Mouse (Mus musculus): Measurements from ENCODE around the gene Uqcc1. TPM values are rescaled to one million over a fixed set of nuclear protein-coding genes. Genes with fewer than 3 reads are reported as not detected.

Uqcc1 gene
- polyA plus RNA-seq, 1 experiment, result 4.5 TPM

- no peak for TF ChIP-seq GATA1 (IDR thresholded peaks at IDR 0.05; ENCODE audit: low read length)
These were observed 115.3 kb downstream of the Uqcc1 start for GRCm38 (mm10) chr2:155814829-155815228.

- TF ChIP-seq GATA1 (IDR thresholded peaks at IDR 0.05; ENCODE audit: low read length), result no peak
These were observed 117.5 kb downstream of the Uqcc1 start for GRCm38 (mm10) chr2:155812637-155813036.

GRCm38 (mm10) chr2:155811821-155812396 is 118.2 kb downstream of the Uqcc1 start:
- no peak for TF ChIP-seq GATA1 (IDR thresholded peaks at IDR 0.05; ENCODE audit: low read length)

- TF ChIP-seq GATA1 (IDR thresholded peaks at IDR 0.05; ENCODE audit: low read length), result no peak
These were observed 120.5 kb downstream of the Uqcc1 start for GRCm38 (mm10) chr2:155809620-155810019.

GRCm38 (mm10) chr2:155807408-155807807 is 122.7 kb downstream of the Uqcc1 start:
- no peak for TF ChIP-seq GATA1 (IDR thresholded peaks at IDR 0.05; ENCODE audit: low read length)

- no peak for TF ChIP-seq GATA1 (IDR thresholded peaks at IDR 0.05; ENCODE audit: low read length)
These were observed 123.6 kb downstream of the Uqcc1 start for GRCm38 (mm10) chr2:155806548-155806947.

GRCm38 (mm10) chr2:155805925-155806255 is 124.2 kb downstream of the Uqcc1 start:
- TF ChIP-seq GATA1 (IDR thresholded peaks at IDR 0.05; ENCODE audit: low read length), result no peak

GRCm38 (mm10) chr2:155805231-155805924 is 124.7 kb downstream of the Uqcc1 start:
- no peak for TF ChIP-seq GATA1 (IDR thresholded peaks at IDR 0.05; ENCODE audit: low read length)

- TF ChIP-seq GATA1 (IDR thresholded peaks at IDR 0.05; ENCODE audit: low read length), result no peak
These were observed 126.1 kb downstream of the Uqcc1 start for GRCm38 (mm10) chr2:155804053-155804452.

GRCm38 (mm10) chr2:155802761-155803160 is 127.3 kb downstream of the Uqcc1 start:
- no peak for TF ChIP-seq GATA1 (IDR thresholded peaks at IDR 0.05; ENCODE audit: low read length)

- no peak for TF ChIP-seq GATA1 (IDR thresholded peaks at IDR 0.05; ENCODE audit: low read length)
These were observed 131.5 kb downstream of the Uqcc1 start for GRCm38 (mm10) chr2:155798613-155799012.

Other genes with a start within 250 kb of the Uqcc1 start
- gene Trpc4ap, start 237.9 kb downstream of the Uqcc1 start, polyA plus RNA-seq (2012), result 87.8 and 94.0 TPM in 2 replicates
- gene Edem2, start 200.8 kb downstream of the Uqcc1 start, polyA plus RNA-seq (2012), result 36.5 and 44.1 TPM in 2 replicates
- not detected in 2 replicates for gene Gm17581, start 194.4 kb downstream of the Uqcc1 start, polyA plus RNA-seq (2012)
- gene Procr, start 179.2 kb downstream of the Uqcc1 start, polyA plus RNA-seq (2012), result 0.06 and 0.15 TPM in 2 replicates
- gene Mmp24, start 155.0 kb downstream of the Uqcc1 start, polyA plus RNA-seq (2012), result not detected in 2 replicates
- gene BC029722, start 110.9 kb downstream of the Uqcc1 start, polyA plus RNA-seq (2012), result 37.2 and 52.9 TPM in 2 replicates
- 372 and 373 TPM in 2 replicates for gene Eif6, start 103.4 kb downstream of the Uqcc1 start, polyA plus RNA-seq (2012)
- gene Fam83c, start 95.5 kb downstream of the Uqcc1 start, polyA plus RNA-seq (2012), result not detected in 2 replicates
- not detected in 2 replicates for gene Gm15557, start 10.4 kb upstream of the Uqcc1 start, polyA plus RNA-seq (2012)
- not detected in 2 replicates for gene Gdf5, start 15.1 kb upstream of the Uqcc1 start, polyA plus RNA-seq (2012)
- gene Cep250, start 26.1 kb upstream of the Uqcc1 start, polyA plus RNA-seq (2012), result 22.1 and 23.5 TPM in 2 replicates
- gene 6430550D23Rik, start 77.7 kb upstream of the Uqcc1 start, polyA plus RNA-seq (2012), result 0.06 and 0.23 TPM in 2 replicates
- gene Ergic3, start 77.7 kb upstream of the Uqcc1 start, polyA plus RNA-seq (2012), result 66.7 and 75.7 TPM in 2 replicates
- not detected in 2 replicates for gene Fer1l4, start 122.6 kb upstream of the Uqcc1 start, polyA plus RNA-seq (2012)
- gene Spag4, start 134.9 kb upstream of the Uqcc1 start, polyA plus RNA-seq (2012), result 1.7 and 2.2 TPM in 2 replicates
- 42.7 and 49.2 TPM in 2 replicates for gene Cpne1, start 181.7 kb upstream of the Uqcc1 start, polyA plus RNA-seq (2012)
- gene Rbm12, start 181.7 kb upstream of the Uqcc1 start, polyA plus RNA-seq (2012), result 5.5 and 6.3 TPM in 2 replicates
- 15.6 and 21.8 TPM in 2 replicates for gene Gm28036, start 196.8 kb upstream of the Uqcc1 start, polyA plus RNA-seq (2012)
- gene Romo1, start 213.7 kb upstream of the Uqcc1 start, polyA plus RNA-seq (2012), result 420 and 525 TPM in 2 replicates
- 47.3 and 68.7 TPM in 2 replicates for gene Nfs1, start 213.9 kb upstream of the Uqcc1 start, polyA plus RNA-seq (2012)
- gene Rbm39, start 249.9 kb upstream of the Uqcc1 start, polyA plus RNA-seq (2012), result 409 and 506 TPM in 2 replicates

Measured in G1E-ER4 (cell line).